Mouse (Mus musculus): ENCODE measurements at regions not wholly inside any gene's neighbourhood (a gene's known extent, or its start where the extent isn't known, plus 50 kb on each side); places are given as distances from the start of the nearest gene placed in this dataset.

DNA sequence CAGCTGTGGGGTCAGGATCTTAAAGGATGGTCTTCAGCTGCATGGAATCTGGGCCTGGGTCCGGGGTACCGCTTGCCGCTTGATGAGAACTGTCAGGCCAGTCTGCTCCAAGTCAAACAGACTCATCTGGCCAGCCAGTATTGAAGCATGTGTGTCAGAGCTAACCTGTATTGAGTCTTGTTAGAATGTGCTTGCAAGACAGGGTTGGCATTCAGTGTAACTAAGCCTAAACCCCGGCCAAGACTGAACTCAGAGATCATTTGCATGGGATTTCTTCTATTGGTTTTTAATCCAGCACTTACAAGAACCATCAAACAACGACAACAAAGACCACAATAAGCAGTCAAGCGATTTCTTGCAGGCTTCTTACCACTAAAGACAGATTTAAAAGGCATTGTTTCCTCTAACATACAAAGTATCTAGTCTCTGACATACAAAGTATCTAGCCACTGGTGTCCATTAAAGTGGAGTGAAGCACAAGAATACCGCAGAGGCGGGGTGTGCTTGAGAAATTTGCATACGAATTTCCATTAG is 105.3 kb upstream of the Cmc1 start:
- peaks cover 8% of the 10 kb centered on the region; the same call in 1 of the 2 replicates for H3K4me1 ChIP-seq (ENCODE audit: control insufficient read depth, insufficient read depth, low read length)
- no peak overlapping the region for H3K9ac ChIP-seq (ENCODE audit: low read length)
- H3K27ac ChIP-seq (ENCODE audit: low read depth, low read length), result no peak overlapping the region
- no peaks in the 10 kb centered on the region for H3K9me3 ChIP-seq (ENCODE audit: control insufficient read depth, low read length)
- DNase-seq (ENCODE audit: low spot score, missing footprints) (peak; percentile 86), ATAC-seq (ENCODE audit: low FRiP score) (peak; percentile 56)
- no peak overlapping the region for H3K4me2 ChIP-seq
- H3K27me3 ChIP-seq (ENCODE audit: control insufficient read depth, insufficient read depth, low read length), result peaks cover 4% of the 10 kb centered on the region
- H3K36me3 ChIP-seq (ENCODE audit: control insufficient read depth, insufficient read depth, low read length), result no peaks in the 10 kb centered on the region
- no peak overlapping the region for H3K4me3 ChIP-seq (ENCODE audit: low read depth, low read length)
- WGBS, result 24% methylated on average over 9 of the region's 9 CpGs

DNA sequence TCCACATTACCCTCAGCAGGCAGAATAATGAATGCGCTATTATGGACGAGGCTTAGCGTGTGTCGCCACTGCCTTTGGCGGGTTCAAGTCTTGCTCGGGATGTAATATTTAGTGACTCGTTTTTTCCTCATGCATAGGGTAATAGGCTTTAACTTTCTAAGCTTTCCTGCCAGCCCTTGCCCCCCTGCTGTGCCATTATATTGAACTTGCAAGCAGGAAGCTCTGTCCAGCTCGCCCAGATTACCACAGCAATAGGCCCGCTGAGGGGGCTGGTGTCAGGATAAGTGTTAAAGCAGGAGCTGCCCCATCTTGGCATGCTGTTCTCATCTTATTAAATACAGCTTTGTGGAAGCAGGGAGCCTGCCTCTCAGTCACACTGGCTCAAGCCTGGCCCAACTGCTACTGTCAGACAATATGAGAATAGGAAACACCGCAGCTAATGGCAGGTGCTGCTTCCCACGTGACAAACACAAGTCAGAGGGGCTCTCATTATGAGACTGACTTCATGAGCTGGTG is 105.8 kb upstream of the Cmc1 start:
- Histone ChIP-seq H3K9ac (ENCODE audit: low read length) (no peak overlapping the region), H3K4me2 (no peak overlapping the region), H3K27ac (ENCODE audit: low read depth, low read length) (no peak overlapping the region), H3K4me1 (ENCODE audit: control insufficient read depth, insufficient read depth, low read length) (peaks cover 8% of the 10 kb centered on the region; the same call in 1 of the 2 replicates), H3K4me3 (ENCODE audit: low read depth, low read length) (no peak overlapping the region), H3K27me3 (ENCODE audit: control insufficient read depth, insufficient read depth, low read length) (peaks cover 4% of the 10 kb centered on the region), H3K36me3 (ENCODE audit: control insufficient read depth, insufficient read depth, low read length) (no peaks in the 10 kb centered on the region), H3K9me3 (ENCODE audit: control insufficient read depth, low read length) (no peaks in the 10 kb centered on the region)
- ATAC-seq (ENCODE audit: low FRiP score) (peak; percentile 93), DNase-seq (ENCODE audit: low spot score, missing footprints) (peak; percentile 93)
- WGBS, result 3% methylated on average over 11 of the region's 11 CpGs

DNA sequence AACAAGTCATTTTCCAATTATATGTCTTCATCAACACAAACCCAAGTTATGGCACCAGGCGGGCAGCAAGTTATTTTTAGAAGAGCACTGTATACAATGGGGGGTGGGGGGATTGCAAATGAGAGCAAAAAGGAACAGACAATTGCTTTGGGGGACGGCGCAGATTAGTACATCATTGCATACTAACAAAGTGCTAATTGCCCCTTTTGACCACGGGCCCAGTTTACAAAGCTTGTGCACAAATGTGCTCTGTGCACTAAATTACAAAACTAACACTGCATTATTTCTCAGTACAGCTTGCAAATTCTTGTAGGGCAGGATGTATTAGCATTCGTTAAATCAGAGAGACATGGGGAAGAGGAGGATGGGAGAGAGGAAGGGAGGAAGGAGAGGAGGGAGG is 116.3 kb upstream of the Cmc1 start:
- 71% methylated on average over 5 of the region's 5 CpGs for WGBS
- Histone ChIP-seq H3K4me3 (ENCODE audit: low read depth, low read length) (no peak overlapping the region), H3K27me3 (ENCODE audit: control insufficient read depth, insufficient read depth, low read length) (no peaks in the 10 kb centered on the region; the same call in 1 of the 2 replicates), H3K4me1 (ENCODE audit: control insufficient read depth, insufficient read depth, low read length) (no peaks in the 10 kb centered on the region), H3K4me2 (no peak overlapping the region), H3K36me3 (ENCODE audit: control insufficient read depth, insufficient read depth, low read length) (no peaks in the 10 kb centered on the region), H3K9me3 (ENCODE audit: control insufficient read depth, low read length) (no peaks in the 10 kb centered on the region), H3K9ac (ENCODE audit: low read length) (no peak overlapping the region), H3K27ac (ENCODE audit: low read depth, low read length) (no peak overlapping the region)
- ATAC-seq (ENCODE audit: low FRiP score) (no peak), DNase-seq (ENCODE audit: low spot score, missing footprints) (no peak)

DNA sequence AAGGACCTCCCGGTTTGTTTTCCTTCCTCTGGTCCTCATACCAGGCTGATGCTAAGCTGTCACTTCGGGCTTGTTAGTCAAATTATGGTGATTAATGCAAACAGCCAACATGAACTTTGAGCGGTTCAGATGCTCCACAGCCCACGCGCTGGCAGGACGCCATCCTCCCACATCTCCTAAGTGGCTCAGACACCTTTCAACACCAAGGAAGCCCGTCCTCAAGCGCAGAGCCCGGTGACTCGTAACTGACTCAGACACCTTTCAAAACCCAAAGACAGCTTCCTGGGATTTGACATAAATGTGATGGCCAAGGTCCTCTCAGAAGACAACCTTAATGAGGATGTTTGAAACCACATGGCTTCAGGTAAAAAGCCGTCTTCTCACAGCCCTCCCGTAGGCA is 121.7 kb upstream of the Cmc1 start:
- Histone ChIP-seq H3K4me1 (ENCODE audit: control insufficient read depth, insufficient read depth, low read length) (no peaks in the 10 kb centered on the region), H3K4me3 (ENCODE audit: low read depth, low read length) (no peak overlapping the region), H3K36me3 (ENCODE audit: control insufficient read depth, insufficient read depth, low read length) (no peaks in the 10 kb centered on the region), H3K27me3 (ENCODE audit: control insufficient read depth, insufficient read depth, low read length) (no peaks in the 10 kb centered on the region), H3K4me2 (no peak overlapping the region), H3K9ac (ENCODE audit: low read length) (no peak overlapping the region), H3K9me3 (ENCODE audit: control insufficient read depth, low read length) (no peaks in the 10 kb centered on the region), H3K27ac (ENCODE audit: low read depth, low read length) (no peak overlapping the region)
- ATAC-seq (ENCODE audit: low FRiP score), result no peak
- 89% methylated on average over 12 of the region's 12 CpGs for WGBS
- DNase-seq (ENCODE audit: low spot score, missing footprints), result no peak

DNA sequence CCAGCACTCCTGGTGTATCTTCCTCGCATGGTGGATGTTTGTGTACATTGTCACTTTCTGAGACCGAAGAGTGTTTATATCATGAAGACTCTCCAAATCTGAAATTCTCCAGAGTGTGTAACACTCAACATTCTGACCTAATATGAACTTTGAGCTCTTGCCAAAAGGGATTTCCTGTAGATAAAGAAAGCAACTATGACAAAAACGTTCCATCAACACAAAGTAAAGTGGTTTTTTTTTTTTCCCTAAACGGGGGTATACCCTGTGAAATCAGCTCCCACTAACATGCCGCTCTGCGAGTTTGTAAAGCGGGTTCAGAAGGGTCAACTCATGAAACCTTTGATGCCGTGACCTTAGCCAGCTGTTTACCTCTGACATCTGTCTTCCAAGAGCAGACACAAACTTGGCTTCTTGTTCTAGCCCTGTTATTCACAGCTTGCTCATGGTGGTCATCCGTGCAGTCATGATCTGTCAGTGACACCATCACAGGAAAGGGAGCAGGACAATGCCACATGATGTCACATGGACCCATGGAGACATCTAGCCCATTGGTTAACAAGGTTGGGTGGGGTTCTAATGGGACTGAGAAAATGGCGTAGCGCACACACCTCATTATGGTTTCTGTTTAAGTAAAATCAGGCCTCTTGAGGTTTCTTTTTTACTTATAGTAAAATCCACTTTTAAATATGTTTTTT is 122.9 kb upstream of the Cmc1 start:
- Histone ChIP-seq H3K9ac (ENCODE audit: low read length) (no peak overlapping the region), H3K4me2 (no peak overlapping the region), H3K36me3 (ENCODE audit: control insufficient read depth, insufficient read depth, low read length) (no peaks in the 10 kb centered on the region), H3K27me3 (ENCODE audit: control insufficient read depth, insufficient read depth, low read length) (no peaks in the 10 kb centered on the region), H3K9me3 (ENCODE audit: control insufficient read depth, low read length) (no peaks in the 10 kb centered on the region), H3K27ac (ENCODE audit: low read depth, low read length) (no peak overlapping the region), H3K4me3 (ENCODE audit: low read depth, low read length) (no peak overlapping the region), H3K4me1 (ENCODE audit: control insufficient read depth, insufficient read depth, low read length) (no peaks in the 10 kb centered on the region)
- DNase-seq (ENCODE audit: low spot score, missing footprints), result no peak
- WGBS, result 77% methylated on average over 11 of the region's 11 CpGs
- ATAC-seq (ENCODE audit: low FRiP score), result no peak

DNA sequence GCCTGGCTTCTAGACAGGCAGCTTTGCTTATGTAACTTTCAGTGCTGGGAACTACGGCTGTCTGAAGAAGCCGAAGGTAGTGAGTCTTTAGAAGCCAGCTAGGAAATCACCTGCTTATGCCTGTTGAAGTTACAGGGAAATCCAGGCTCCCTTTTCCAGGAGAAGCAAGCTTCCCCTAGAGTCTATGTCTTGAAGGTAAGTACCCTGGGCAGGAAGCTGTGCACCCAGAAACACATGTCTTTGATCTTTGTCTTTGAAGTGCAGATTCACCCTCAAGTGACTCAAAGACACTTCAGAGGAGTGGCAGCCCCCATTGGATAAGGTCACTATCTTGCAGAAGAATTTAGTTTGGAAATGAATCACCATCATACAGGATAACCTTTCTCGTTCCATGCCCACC is 135.5 kb upstream of the Cmc1 start:
- Histone ChIP-seq H3K9me3 (ENCODE audit: control insufficient read depth, low read length) (no peaks in the 10 kb centered on the region), H3K27ac (ENCODE audit: low read depth, low read length) (no peak overlapping the region), H3K4me2 (no peak overlapping the region), H3K27me3 (ENCODE audit: control insufficient read depth, insufficient read depth, low read length) (no peaks in the 10 kb centered on the region), H3K9ac (ENCODE audit: low read length) (no peak overlapping the region), H3K4me3 (ENCODE audit: low read depth, low read length) (no peak overlapping the region), H3K36me3 (ENCODE audit: control insufficient read depth, insufficient read depth, low read length) (no peaks in the 10 kb centered on the region), H3K4me1 (ENCODE audit: control insufficient read depth, insufficient read depth, low read length) (no peaks in the 10 kb centered on the region)
- DNase-seq (ENCODE audit: low spot score, missing footprints) (no peak), ATAC-seq (ENCODE audit: low FRiP score) (no peak)
- 80% methylated on average over 3 of the region's 3 CpGs for WGBS

DNA sequence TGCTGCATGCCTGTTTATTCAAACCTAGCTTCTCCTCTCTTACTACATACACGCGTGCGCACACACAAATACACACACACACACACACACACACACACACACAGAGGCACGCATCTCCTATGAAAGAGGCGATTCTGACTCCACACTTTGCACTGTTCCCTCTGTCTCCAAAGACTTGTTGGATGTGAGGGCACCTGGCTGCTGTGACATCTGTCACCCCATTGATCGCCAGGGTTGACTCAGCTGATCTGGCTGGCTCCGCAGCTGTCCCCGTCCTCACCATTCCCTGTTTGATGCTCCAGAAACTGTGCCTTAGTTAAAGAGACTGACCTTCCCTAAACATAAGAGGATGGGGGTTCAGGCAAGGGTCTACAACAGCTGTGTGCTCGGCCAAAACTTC is 137.6 kb upstream of the Cmc1 start:
- Histone ChIP-seq H3K4me3 (ENCODE audit: low read depth, low read length) (no peak overlapping the region), H3K27me3 (ENCODE audit: control insufficient read depth, insufficient read depth, low read length) (no peaks in the 10 kb centered on the region), H3K36me3 (ENCODE audit: control insufficient read depth, insufficient read depth, low read length) (no peaks in the 10 kb centered on the region), H3K9ac (ENCODE audit: low read length) (no peak overlapping the region), H3K27ac (ENCODE audit: low read depth, low read length) (no peak overlapping the region), H3K4me1 (ENCODE audit: control insufficient read depth, insufficient read depth, low read length) (no peaks in the 10 kb centered on the region), H3K9me3 (ENCODE audit: control insufficient read depth, low read length) (no peaks in the 10 kb centered on the region), H3K4me2 (no peak overlapping the region)
- ATAC-seq (ENCODE audit: low FRiP score) (no peak), DNase-seq (ENCODE audit: low spot score, missing footprints) (no peak)
- WGBS, result 88% methylated on average over 9 of the region's 9 CpGs

DNA sequence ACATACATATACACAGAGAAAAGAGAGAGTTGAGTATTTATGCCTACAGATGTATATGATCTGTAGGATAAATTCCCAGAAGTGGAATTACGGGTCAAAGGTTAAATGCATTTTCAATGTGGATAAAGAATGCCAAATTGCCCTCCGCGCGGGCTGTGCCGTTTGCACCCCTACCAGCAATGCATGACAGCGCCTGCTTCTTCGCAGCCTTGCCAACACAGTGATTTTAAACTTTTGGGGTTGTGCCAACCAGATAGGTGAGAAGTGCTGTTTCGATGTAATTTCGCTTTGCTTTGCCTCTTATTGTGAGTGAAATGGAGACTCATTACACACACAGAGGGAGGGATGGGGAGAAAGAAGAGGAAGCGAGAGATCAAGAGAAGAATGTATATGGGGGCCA is 142.9 kb upstream of the Cmc1 start:
- no peak overlapping the region for H3K9ac ChIP-seq (ENCODE audit: low read length)
- no peaks in the 10 kb centered on the region for H3K9me3 ChIP-seq (ENCODE audit: control insufficient read depth, low read length)
- H3K36me3 ChIP-seq (ENCODE audit: control insufficient read depth, insufficient read depth, low read length), result no peaks in the 10 kb centered on the region
- DNase-seq (ENCODE audit: low spot score, missing footprints) (no peak), ATAC-seq (ENCODE audit: low FRiP score) (no peak)
- H3K27me3 ChIP-seq (ENCODE audit: control insufficient read depth, insufficient read depth, low read length), result no peaks in the 10 kb centered on the region
- no peak overlapping the region for H3K4me3 ChIP-seq (ENCODE audit: low read depth, low read length)
- 92% methylated on average over 10 of the region's 10 CpGs for WGBS
- H3K4me2 ChIP-seq, result no peak overlapping the region
- no peaks in the 10 kb centered on the region for H3K4me1 ChIP-seq (ENCODE audit: control insufficient read depth, insufficient read depth, low read length)
- no peak overlapping the region for H3K27ac ChIP-seq (ENCODE audit: low read depth, low read length)

DNA sequence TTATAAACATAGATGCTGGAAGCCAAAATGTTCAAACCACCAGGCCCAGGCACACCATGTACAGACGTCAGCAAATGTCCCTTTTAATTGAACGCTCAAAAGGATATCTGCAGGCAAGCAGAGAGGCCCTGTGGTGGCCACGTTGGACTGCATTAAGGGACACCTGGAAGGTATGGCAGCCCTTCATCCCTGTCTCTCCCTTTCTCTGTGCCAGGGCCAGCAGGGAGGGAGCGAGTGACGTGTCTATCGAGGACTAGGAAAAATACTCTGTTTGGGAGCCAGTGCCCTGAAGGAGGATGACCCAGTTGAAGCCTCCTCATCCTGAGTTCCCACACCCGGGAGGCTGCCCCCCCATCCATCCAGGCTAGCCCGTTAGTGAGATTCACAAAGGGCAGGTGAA is 144.0 kb upstream of the Cmc1 start:
- 78% methylated on average over 8 of the region's 8 CpGs for WGBS
- Histone ChIP-seq H3K4me1 (ENCODE audit: control insufficient read depth, insufficient read depth, low read length) (no peaks in the 10 kb centered on the region), H3K27me3 (ENCODE audit: control insufficient read depth, insufficient read depth, low read length) (no peaks in the 10 kb centered on the region), H3K4me3 (ENCODE audit: low read depth, low read length) (no peak overlapping the region), H3K4me2 (no peak overlapping the region), H3K9me3 (ENCODE audit: control insufficient read depth, low read length) (no peaks in the 10 kb centered on the region), H3K9ac (ENCODE audit: low read length) (no peak overlapping the region), H3K36me3 (ENCODE audit: control insufficient read depth, insufficient read depth, low read length) (no peaks in the 10 kb centered on the region), H3K27ac (ENCODE audit: low read depth, low read length) (no peak overlapping the region)
- no peak for DNase-seq (ENCODE audit: low spot score, missing footprints)
- no peak for ATAC-seq (ENCODE audit: low FRiP score)

Measured in midbrain, embryonic 11.5 days (tissue).